Mouse (Mus musculus): ENCODE measurements at regions not wholly inside any gene's neighbourhood (a gene's known extent, or its start where the extent isn't known, plus 50 kb on each side); places are given as distances from the start of the nearest gene placed in this dataset.

DNA sequence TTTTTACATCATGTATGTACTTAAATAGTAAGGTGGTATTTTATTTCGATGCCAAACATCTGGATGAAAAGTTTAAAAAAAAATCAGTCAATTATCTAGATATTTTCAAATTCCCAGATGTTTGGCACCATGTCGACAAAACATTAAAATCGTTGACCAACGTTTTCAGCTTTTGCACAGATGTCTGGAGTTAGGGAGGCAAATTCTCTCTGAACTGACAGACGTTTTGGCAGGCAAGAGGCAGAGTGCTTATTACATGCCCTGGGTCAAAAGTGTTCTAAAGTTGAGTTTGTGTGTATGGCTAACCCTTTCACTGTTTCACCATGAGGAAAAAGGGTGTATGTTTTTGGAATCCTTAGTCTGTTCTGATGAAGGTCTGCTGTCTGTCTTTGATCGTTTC lies 2028.5 kb downstream of the A830018L16Rik start:
- Histone ChIP-seq H3K79me2 (replicated peaks; ENCODE audit: control insufficient read depth, extremely low read depth, insufficient read depth, poor library complexity, severe bottlenecking) (no peaks in the 10 kb centered on the region), H3K4me2 (ENCODE audit: insufficient read depth, low read depth, poor library complexity, severe bottlenecking) (no peak overlapping the region), H3K9me3 (replicated peaks; ENCODE audit: low read length) (no peaks in the 10 kb centered on the region), H3K27me3 (replicated peaks) (no peaks in the 10 kb centered on the region), H3K4me3 (replicated peaks in 1 of 3; ENCODE audit: low read depth in 2 of 3, low read length in 2 of 3, poor library complexity in 1 of 3) (no peak overlapping the region), H3K9ac (ENCODE audit: insufficient read depth, low read depth) (no peak overlapping the region), H3K27ac (ENCODE audit: insufficient read depth, low read depth) (no peak overlapping the region), H3K36me3 (replicated peaks in 1 of 2; ENCODE audit: control insufficient read depth in 1 of 2, insufficient read depth in 1 of 2, low read length in 1 of 2) (no peaks in the 10 kb centered on the region), H3K4me1 (ENCODE audit: control insufficient read depth in 1 of 2, insufficient read depth in 2 of 2) (no peaks in the 10 kb centered on the region)
- in situ Hi-C loops (cut with MboI; ENCODE audit: low pct_ligation_motif_present, low pct_unique_long_range_greater_than_20kb, low sequenced_read_pairs) (no loop called here), dilution Hi-C loops (cut with MboI; ENCODE audit: extremely low pct_ligation_motif_present, extremely low pct_unique_long_range_greater_than_20kb, low sequenced_read_pairs) (no loop called here)
- TF ChIP-seq JUN (IDR thresholded peaks at IDR 0.05; ENCODE audit: insufficient read depth, low read depth, low read length), result no peak
- no peak for TF ChIP-seq NELFE (IDR thresholded peaks at IDR 0.05; ENCODE audit: low read depth, low read length)
- TF ChIP-seq MAX (IDR thresholded peaks at IDR 0.05; ENCODE audit: low read length), result no peak
- TF ChIP-seq MEF2A (IDR thresholded peaks at IDR 0.05; ENCODE audit: borderline replicate concordance, low read depth, low read length), result no peak
- TF ChIP-seq POLR2AphosphoS2 (IDR thresholded peaks at IDR 0.05; ENCODE audit: low read depth, low read length), result no peak
- TF ChIP-seq ZKSCAN1 (IDR thresholded peaks at IDR 0.05; ENCODE audit: borderline replicate concordance, low read depth, low read length), result no peak
- no peak for TF ChIP-seq CHD2 (IDR thresholded peaks at IDR 0.05; ENCODE audit: low read length)
- no peak for TF ChIP-seq POLR2A (IDR thresholded peaks at IDR 0.05; ENCODE audit: low read depth, low read length)
- TF ChIP-seq IRF4 (IDR thresholded peaks at IDR 0.05; ENCODE audit: low read depth, low read length), result no peak
- DNase-seq (ENCODE audit: extremely low read depth), result no peak

GRCm38 (mm10) chr1:13454534-13454933 lies 2040.6 kb downstream of the A830018L16Rik start:
- peak; percentile 56 for DNase-seq (ENCODE audit: extremely low read depth)
- no peaks in the 10 kb centered on the region for H3K36me3 ChIP-seq (replicated peaks in 1 of 2; ENCODE audit: control insufficient read depth in 1 of 2, insufficient read depth in 1 of 2, low read length in 1 of 2)
- no peak overlapping the region for H3K9ac ChIP-seq (ENCODE audit: insufficient read depth, low read depth)
- peaks cover 5 to 12% of the 10 kb centered on the region in 2 experiments; a peak in 2 of 4 replicates for H3K4me1 ChIP-seq (ENCODE audit: control insufficient read depth in 1 of 2, insufficient read depth in 2 of 2)
- H3K9me3 ChIP-seq (replicated peaks; ENCODE audit: low read length), result peaks cover 6% of the 10 kb centered on the region
- in situ Hi-C loops (cut with MboI; ENCODE audit: low pct_ligation_motif_present, low pct_unique_long_range_greater_than_20kb, low sequenced_read_pairs), result no loop called here
- H3K27me3 ChIP-seq (replicated peaks), result no peaks in the 10 kb centered on the region
- TF ChIP-seq KAT2A (IDR thresholded peaks at IDR 0.05; ENCODE audit: insufficient replicate concordance, low read length) (no peak), EP300 (IDR thresholded peaks at IDR 0.05; ENCODE audit: low read length) (peak; percentile 36; the same call in 1 of the 2 replicates), ZKSCAN1 (IDR thresholded peaks at IDR 0.05; ENCODE audit: borderline replicate concordance, low read depth, low read length) (no peak), MYC (IDR thresholded peaks at IDR 0.05; ENCODE audit: low read depth, low read length) (no peak), RCOR1 (conservative IDR thresholded peaks at IDR 0.05; ENCODE audit: low read depth, low read length) (no peak), SIN3A (IDR thresholded peaks at IDR 0.05; ENCODE audit: low read length) (no peak), ZMIZ1 (IDR thresholded peaks at IDR 0.05; ENCODE audit: low read depth, low read length) (no peak), HCFC1 (IDR thresholded peaks at IDR 0.05; ENCODE audit: low read depth, low read length) (no peak)
- H3K4me3 ChIP-seq (replicated peaks in 1 of 3; ENCODE audit: low read depth in 2 of 3, low read length in 2 of 3, poor library complexity in 1 of 3), result no peak overlapping the region
- H3K27ac ChIP-seq (ENCODE audit: insufficient read depth, low read depth), result no peak overlapping the region
- dilution Hi-C loops (cut with MboI; ENCODE audit: extremely low pct_ligation_motif_present, extremely low pct_unique_long_range_greater_than_20kb, low sequenced_read_pairs), result no loop called here
- peak overlapping the region; percentile 6; the same call in 1 of the 2 replicates for H3K4me2 ChIP-seq (ENCODE audit: insufficient read depth, low read depth, poor library complexity, severe bottlenecking)
- no peaks in the 10 kb centered on the region for H3K79me2 ChIP-seq (replicated peaks; ENCODE audit: control insufficient read depth, extremely low read depth, insufficient read depth, poor library complexity, severe bottlenecking)
